Mouse (Mus musculus) liver, embryonic 15.5 days (tissue): ENCODE results near the gene Card10. TPM values are rescaled to one million over a fixed set of nuclear protein-coding genes. Genes with fewer than 3 reads are reported as not detected.

Experiments
- ATAC-seq: fragments of 200-750 bp; cut with Nextera tagmentation; 2 replicates; pipeline ENCODE4 v1.8.0; 2017; ENCODE audit warnings: moderate number of reproducible peaks, mild to moderate bottlenecking, moderate library complexity; ENCODE audit not compliant: insufficient read depth
- H3K27ac ChIP-seq: fragments of 300-500 bp; sonication (generic); replicated peaks from 2 replicates; pipeline ENCODE4 v1.5.1; 2015; ENCODE audit warnings: mild to moderate bottlenecking, inconsistent platforms
- H3K27me3 ChIP-seq: fragments of 300-500 bp; sonication (generic); 2 replicates; pipeline ENCODE4 v1.6.1; 2015; ENCODE audit warnings: mild to moderate bottlenecking, inconsistent platforms
- H3K36me3 ChIP-seq: fragments of 300-500 bp; sonication (generic); replicated peaks from 2 replicates; pipeline ENCODE4 v1.6.1; 2015; ENCODE audit warnings: moderate library complexity, mild to moderate bottlenecking, inconsistent platforms
- H3K4me1 ChIP-seq: fragments of 300-500 bp; sonication (generic); replicated peaks from 2 replicates; pipeline ENCODE4 v1.6.1; 2015; ENCODE audit warnings: inconsistent platforms
- H3K4me2 ChIP-seq: fragments of 300-500 bp; sonication (generic); 2 replicates; pipeline ENCODE4 v1.6.1; 2015; ENCODE audit warnings: moderate library complexity, mild to moderate bottlenecking, inconsistent platforms
- H3K4me3 ChIP-seq: fragments of 300-500 bp; sonication (generic); replicated peaks from 2 replicates; pipeline ENCODE4 v1.5.1; 2015; ENCODE audit warnings: mild to moderate bottlenecking, inconsistent platforms
- H3K9ac ChIP-seq: fragments of 300-500 bp; sonication (generic); 2 replicates; pipeline ENCODE4 v1.6.1; 2015; ENCODE audit warnings: moderate library complexity, mild to moderate bottlenecking, inconsistent platforms
- H3K9me3 ChIP-seq: fragments of 300-500 bp; sonication (generic); replicated peaks from 2 replicates; pipeline ENCODE4 v1.6.1; 2016; ENCODE audit warnings: inconsistent platforms
- WGBS: fragments of 180-500 bp; shearing (Covaris S2); methylation state at CpG from one replicate; pipeline ENCODE4 v1.1.7; 2015; ENCODE audit warnings: mixed read lengths; ENCODE audit not compliant: insufficient replicate concordance; 5-methylcytosine and 5-hydroxymethylcytosine counted together
- polyA plus RNA-seq: library from polyadenylated mRNA; unstranded; fragments of >200 nt; fragmentation: Nextera tagmentation; extraction: Ambion mirVana; gene quantifications from 2 replicates; pipeline ENCODE4 v1.2.1, GENCODE M21; 2015

The Card10 gene
- polyA plus RNA-seq, 1 experiment from 2014 or later: 1.8 TPM

DNA sequence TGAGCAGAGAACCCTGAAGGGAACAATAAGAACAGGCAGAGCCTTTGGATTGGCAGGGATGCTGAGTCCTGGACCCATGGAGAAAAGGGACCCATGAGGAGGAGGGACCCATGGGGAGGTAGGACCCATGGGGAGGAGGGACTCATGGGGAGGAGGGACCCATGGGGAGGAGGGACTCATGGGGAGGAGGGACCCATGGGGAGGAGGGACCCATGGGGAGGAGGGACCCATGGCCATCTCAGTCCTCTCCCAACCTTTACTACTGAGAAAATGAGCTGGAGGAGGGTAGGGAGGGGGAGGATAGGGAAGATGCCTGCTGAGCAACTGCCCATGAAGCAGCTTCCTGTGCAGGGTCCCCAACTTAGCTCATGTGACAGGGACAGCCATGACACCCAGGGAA lies 49.9 kb downstream of the Card10 start:
- Histone ChIP-seq H3K27me3 (no peaks in the 10 kb centered on the region), H3K4me1 (no peaks in the 10 kb centered on the region), H3K9ac (no peak overlapping the region), H3K4me3 (no peak overlapping the region), H3K9me3 (no peaks in the 10 kb centered on the region), H3K4me2 (no peak overlapping the region), H3K36me3 (no peaks in the 10 kb centered on the region), H3K27ac (no peak overlapping the region)
- no peak for ATAC-seq

DNA sequence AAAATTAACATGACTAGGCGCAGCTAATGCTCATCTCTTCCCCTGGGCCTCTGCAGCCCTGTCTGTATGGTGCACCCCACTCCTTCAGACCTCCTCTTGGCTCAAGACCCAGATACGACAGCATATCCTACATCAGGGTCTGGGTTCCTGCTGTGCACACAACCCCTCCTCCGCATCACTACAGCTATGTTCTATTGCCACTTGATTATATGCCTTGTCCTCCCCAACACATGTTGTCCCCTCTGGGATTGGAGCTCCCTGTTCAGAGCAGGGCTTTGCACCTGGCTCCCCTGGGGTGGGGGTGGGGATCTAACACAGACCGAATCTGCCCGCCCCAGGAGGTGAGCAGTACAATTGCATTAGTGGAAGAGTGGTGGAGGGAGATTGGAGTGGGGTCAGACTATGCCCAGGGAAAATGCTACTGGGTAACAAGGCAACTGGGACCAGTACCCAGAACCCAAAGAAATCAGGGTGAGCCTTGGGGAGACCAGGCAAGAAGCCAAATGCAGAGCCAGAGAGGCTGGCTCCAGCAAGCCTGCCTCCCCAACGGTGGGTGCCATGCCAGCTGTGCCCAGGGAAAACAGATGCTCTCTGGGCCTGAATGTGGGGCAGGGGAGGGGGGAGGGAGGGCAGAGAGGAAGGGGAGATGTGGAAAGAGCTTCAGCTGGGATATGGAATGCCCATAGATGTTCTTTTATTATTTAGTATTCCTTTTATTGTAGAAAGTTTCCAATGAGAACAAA lies 52.1 kb downstream of the Card10 start:
- 56% methylated on average over 6 of the region's 6 CpGs for WGBS
- Histone ChIP-seq H3K4me2 (no peak overlapping the region), H3K27ac (no peak overlapping the region), H3K36me3 (no peaks in the 10 kb centered on the region), H3K9ac (no peak overlapping the region), H3K4me1 (no peaks in the 10 kb centered on the region), H3K4me3 (no peak overlapping the region), H3K27me3 (no peaks in the 10 kb centered on the region), H3K9me3 (no peaks in the 10 kb centered on the region)
- no peak for ATAC-seq

DNA sequence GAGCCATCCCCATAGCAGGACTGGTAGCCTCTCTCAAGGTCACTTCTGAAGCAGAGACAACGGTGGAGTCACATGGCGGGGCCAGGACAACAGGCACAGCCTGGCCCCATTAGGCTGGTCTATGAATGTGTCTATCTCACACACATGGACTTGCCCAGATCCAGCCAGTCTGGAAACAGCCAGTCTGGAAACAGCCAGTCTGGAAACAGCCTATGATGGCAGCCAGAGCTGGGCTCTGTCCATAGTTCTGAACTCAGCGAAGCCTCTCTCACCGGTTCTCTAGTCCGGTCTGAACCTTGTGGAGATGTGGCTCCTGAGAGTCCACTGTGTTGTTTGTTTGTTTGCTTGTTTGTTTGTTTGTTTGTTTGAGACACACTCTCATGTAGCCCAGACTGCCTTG lies 53.0 kb downstream of the Card10 start:
- no peaks in the 10 kb centered on the region for H3K9me3 ChIP-seq
- no peak overlapping the region for H3K9ac ChIP-seq
- no peak for ATAC-seq
- 65% methylated on average over 5 of the region's 5 CpGs for WGBS
- H3K27me3 ChIP-seq: no peaks in the 10 kb centered on the region
- no peak overlapping the region for H3K4me2 ChIP-seq
- H3K27ac ChIP-seq: no peak overlapping the region
- no peaks in the 10 kb centered on the region for H3K36me3 ChIP-seq
- H3K4me1 ChIP-seq: no peaks in the 10 kb centered on the region
- no peak overlapping the region for H3K4me3 ChIP-seq

- 4% methylated on average over 5 of the region's 5 CpGs for WGBS
- Histone ChIP-seq H3K27me3 (no peaks in the 10 kb centered on the region; the same call in 1 of the 2 replicates), H3K4me1 (no peaks in the 10 kb centered on the region), H3K4me2 (no peak overlapping the region), H3K9ac (no peak overlapping the region), H3K27ac (no peak overlapping the region), H3K9me3 (no peaks in the 10 kb centered on the region), H3K36me3 (no peaks in the 10 kb centered on the region), H3K4me3 (no peak overlapping the region)
- no peak for ATAC-seq
Observed at GRCm38 (mm10) chr15:78744206-78744605, 58.6 kb downstream of the Card10 start.

DNA sequence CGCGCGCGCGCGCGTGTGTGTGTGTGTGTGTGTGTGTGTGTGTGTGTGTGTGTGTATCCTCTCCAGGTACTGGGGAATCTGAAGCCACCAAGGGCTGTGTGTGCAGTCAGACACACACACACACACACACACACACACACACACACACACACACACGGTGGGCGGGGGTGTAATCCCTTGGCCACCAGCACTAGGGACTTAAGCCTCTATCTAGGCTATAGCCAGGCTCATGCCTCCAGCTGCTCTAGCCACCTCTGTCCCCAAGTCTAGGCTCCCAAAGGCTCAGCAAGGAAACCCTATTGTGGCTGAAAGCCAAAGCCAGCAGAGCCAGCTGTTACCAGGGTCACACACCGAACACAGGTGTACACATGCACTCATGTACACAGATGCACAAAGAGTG lies 60.0 kb downstream of the Card10 start:
- no peak for ATAC-seq
- H3K9ac ChIP-seq: no peak overlapping the region

DNA sequence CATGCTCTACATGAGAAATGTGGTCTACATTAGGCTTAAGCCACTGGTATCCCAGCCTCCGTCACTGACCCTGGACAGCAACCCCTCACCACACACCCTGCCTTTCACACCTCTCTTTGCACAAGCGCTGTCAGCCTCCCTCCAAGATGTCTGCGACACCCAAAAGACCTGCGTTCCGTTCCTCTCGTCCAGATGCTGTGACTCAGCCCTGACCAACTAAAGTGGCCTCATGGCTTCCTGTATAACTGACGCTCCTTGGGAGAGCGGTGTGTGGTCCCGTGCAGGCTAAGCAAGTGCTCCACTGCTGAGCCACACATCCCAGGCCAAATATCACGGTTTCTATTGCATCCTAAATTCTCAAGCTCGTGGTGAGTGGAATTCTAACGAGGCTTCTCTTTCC lies 62.2 kb downstream of the Card10 start:
- ATAC-seq: no peak
- Histone ChIP-seq H3K4me3 (no peak overlapping the region), H3K4me2 (no peak overlapping the region), H3K9me3 (no peaks in the 10 kb centered on the region), H3K4me1 (no peaks in the 10 kb centered on the region), H3K9ac (no peak overlapping the region), H3K27me3 (peaks cover 18% of the 10 kb centered on the region), H3K36me3 (no peaks in the 10 kb centered on the region), H3K27ac (no peak overlapping the region)
- WGBS: 19% methylated on average over 12 of the region's 12 CpGs

More for the DNA sequence above, 60.0 kb downstream of the Card10 start:
- no peak overlapping the region for H3K27ac ChIP-seq
- H3K4me3 ChIP-seq: no peak overlapping the region
- 80% methylated on average over 8 of the region's 10 CpGs for WGBS
- no peaks in the 10 kb centered on the region; the same call in 1 of the 2 replicates for H3K27me3 ChIP-seq
- no peaks in the 10 kb centered on the region for H3K4me1 ChIP-seq
- H3K4me2 ChIP-seq: no peak overlapping the region
- H3K36me3 ChIP-seq: no peaks in the 10 kb centered on the region
- H3K9me3 ChIP-seq: no peaks in the 10 kb centered on the region

- H3K4me1 ChIP-seq: no peaks in the 10 kb centered on the region
- 34% methylated on average over 6 of the region's 6 CpGs for WGBS
- no peak for ATAC-seq
- H3K9ac ChIP-seq: no peak overlapping the region
- H3K4me2 ChIP-seq: no peak overlapping the region
- no peaks in the 10 kb centered on the region for H3K9me3 ChIP-seq
- no peak overlapping the region for H3K4me3 ChIP-seq
- no peak overlapping the region for H3K27ac ChIP-seq
- H3K27me3 ChIP-seq: peaks cover 24% of the 10 kb centered on the region
- H3K36me3 ChIP-seq: no peaks in the 10 kb centered on the region
Observed at GRCm38 (mm10) chr15:78737146-78737545, 65.7 kb downstream of the Card10 start.

GRCm38 (mm10) chr15:78736681-78737100 lies 66.2 kb downstream of the Card10 start:
- H3K9me3 ChIP-seq: no peaks in the 10 kb centered on the region
- 37% methylated on average over 7 of the region's 7 CpGs for WGBS
- H3K9ac ChIP-seq: no peak overlapping the region
- ATAC-seq: no peak
- H3K4me2 ChIP-seq: no peak overlapping the region
- H3K36me3 ChIP-seq: no peaks in the 10 kb centered on the region
- no peak overlapping the region for H3K27ac ChIP-seq
- H3K27me3 ChIP-seq: peaks cover 24% of the 10 kb centered on the region
- no peak overlapping the region for H3K4me3 ChIP-seq
- H3K4me1 ChIP-seq: no peaks in the 10 kb centered on the region

DNA sequence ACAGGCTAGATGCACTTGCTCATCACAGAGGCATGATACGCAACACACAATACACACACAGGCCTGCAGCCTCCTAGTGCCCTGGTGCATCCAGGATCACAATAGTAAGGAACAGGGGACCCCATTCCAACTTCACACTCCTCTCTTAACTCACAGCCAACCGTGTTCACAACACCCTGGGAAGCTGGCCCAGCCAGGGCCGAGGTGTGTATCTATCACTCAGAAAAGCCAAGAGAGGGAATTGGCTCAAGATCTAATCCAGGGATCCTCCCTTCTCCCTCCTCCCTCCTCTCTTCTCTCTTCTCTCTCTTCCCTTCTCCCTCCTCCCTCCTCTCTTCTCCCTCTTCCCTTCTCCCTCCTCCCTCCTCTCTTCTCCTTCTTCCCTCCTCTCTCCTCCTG lies 66.7 kb downstream of the Card10 start:
- H3K27ac ChIP-seq: no peak overlapping the region

GRCm38 (mm10) chr15:78735431-78736180 lies 67.2 kb downstream of the Card10 start:
- Histone ChIP-seq H3K4me3 (no peak overlapping the region), H3K27me3 (peaks cover 24% of the 10 kb centered on the region), H3K9me3 (no peaks in the 10 kb centered on the region), H3K9ac (no peak overlapping the region), H3K27ac (no peak overlapping the region), H3K36me3 (no peaks in the 10 kb centered on the region), H3K4me2 (no peak overlapping the region), H3K4me1 (no peaks in the 10 kb centered on the region)
- ATAC-seq: no peak
- WGBS: 38% methylated on average over 17 of the region's 17 CpGs

More for the DNA sequence above, 66.7 kb downstream of the Card10 start:
- Histone ChIP-seq H3K9ac (no peak overlapping the region), H3K27me3 (peaks cover 24% of the 10 kb centered on the region), H3K4me2 (no peak overlapping the region), H3K4me1 (no peaks in the 10 kb centered on the region), H3K4me3 (no peak overlapping the region), H3K9me3 (no peaks in the 10 kb centered on the region), H3K36me3 (no peaks in the 10 kb centered on the region)
- no peak for ATAC-seq
- WGBS: 38% methylated on average over 3 of the region's 3 CpGs

GRCm38 (mm10) chr15:78731830-78732229 lies 71.0 kb downstream of the Card10 start:
- H3K27ac ChIP-seq: no peak overlapping the region
- H3K27me3 ChIP-seq: peaks cover 16% of the 10 kb centered on the region
- no peak for ATAC-seq
- H3K4me3 ChIP-seq: no peak overlapping the region
- H3K9me3 ChIP-seq: no peaks in the 10 kb centered on the region
- WGBS: 28% methylated on average over 4 of the region's 4 CpGs
- no peaks in the 10 kb centered on the region for H3K4me1 ChIP-seq
- no peak overlapping the region for H3K9ac ChIP-seq
- no peaks in the 10 kb centered on the region for H3K36me3 ChIP-seq
- no peak overlapping the region for H3K4me2 ChIP-seq
